Mouse (Mus musculus): ENCODE results near the gene Ccdc138.

Gene Ccdc138

GRCm38 (mm10) chr10:58560521-58560920 is 62.8 kb downstream of the Ccdc138 start:
- ATAC-seq (ENCODE audit: insufficient number of reproducible peaks, low FRiP score, low TSS enrichment) = no peak

- no peak for ATAC-seq (ENCODE audit: insufficient number of reproducible peaks, low FRiP score, low TSS enrichment)
Measured at GRCm38 (mm10) chr10:58585427-58586223, 87.9 kb downstream of the Ccdc138 start.

DNA sequence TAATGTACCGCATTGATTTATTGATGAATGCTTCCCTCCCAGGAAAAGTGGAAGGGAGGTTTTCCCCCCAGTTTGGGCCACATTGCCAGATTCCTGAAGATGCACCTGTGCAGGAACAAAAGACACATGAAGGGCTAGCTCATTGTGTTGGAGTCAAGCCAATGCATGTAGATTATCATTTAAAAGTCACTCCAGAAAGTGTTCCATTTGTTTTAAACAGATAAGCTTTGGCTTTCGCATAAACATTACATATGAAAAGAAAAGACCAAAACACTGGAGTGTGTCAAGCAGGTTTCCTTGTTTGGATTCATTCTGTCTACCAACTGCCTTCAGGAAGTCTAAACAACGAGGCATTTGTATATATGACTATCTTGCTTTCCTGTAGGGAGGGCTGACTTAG is 96.7 kb downstream of the Ccdc138 start:
- no peak for ATAC-seq (ENCODE audit: insufficient number of reproducible peaks, low FRiP score, low TSS enrichment)

GRCm38 (mm10) chr10:58595197-58595596 is 97.4 kb downstream of the Ccdc138 start:
- ATAC-seq (ENCODE audit: insufficient number of reproducible peaks, low FRiP score, low TSS enrichment) = no peak

GRCm38 (mm10) chr10:58595821-58596220 is 98.1 kb downstream of the Ccdc138 start:
- ATAC-seq (ENCODE audit: insufficient number of reproducible peaks, low FRiP score, low TSS enrichment) = no peak

GRCm38 (mm10) chr10:58600151-58600550 is 102.4 kb downstream of the Ccdc138 start:
- ATAC-seq (ENCODE audit: insufficient number of reproducible peaks, low FRiP score, low TSS enrichment) = no peak

- ATAC-seq (ENCODE audit: insufficient number of reproducible peaks, low FRiP score, low TSS enrichment) = no peak
Measured at GRCm38 (mm10) chr10:58600983-58601382, 103.2 kb downstream of the Ccdc138 start.

DNA sequence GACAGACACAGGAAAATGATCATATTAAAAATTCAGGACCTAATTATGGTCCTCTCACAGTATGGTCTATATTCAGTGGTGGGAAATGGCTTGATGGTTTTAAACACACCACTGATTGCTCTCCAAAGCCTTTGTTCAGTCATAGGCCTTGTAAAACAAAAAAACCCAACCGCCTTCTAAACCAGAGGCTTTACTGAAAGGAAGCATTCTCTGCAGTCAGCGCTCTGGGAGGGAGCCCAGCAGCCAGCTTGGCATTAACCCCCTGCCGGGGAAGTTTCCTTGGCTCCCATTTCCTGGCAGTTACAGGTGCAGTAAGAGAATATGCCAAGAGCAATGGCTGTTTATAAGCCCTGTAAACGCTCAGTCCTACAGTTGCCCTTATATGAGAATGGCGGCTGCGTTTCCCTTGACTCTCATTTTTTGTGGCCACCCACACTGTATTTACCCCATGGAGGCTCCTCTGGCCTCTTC is 103.7 kb downstream of the Ccdc138 start:
- ATAC-seq (ENCODE audit: insufficient number of reproducible peaks, low FRiP score, low TSS enrichment) = 0 out of 2 replicates have a peak, but pooled peaks have one; percentile 8

DNA sequence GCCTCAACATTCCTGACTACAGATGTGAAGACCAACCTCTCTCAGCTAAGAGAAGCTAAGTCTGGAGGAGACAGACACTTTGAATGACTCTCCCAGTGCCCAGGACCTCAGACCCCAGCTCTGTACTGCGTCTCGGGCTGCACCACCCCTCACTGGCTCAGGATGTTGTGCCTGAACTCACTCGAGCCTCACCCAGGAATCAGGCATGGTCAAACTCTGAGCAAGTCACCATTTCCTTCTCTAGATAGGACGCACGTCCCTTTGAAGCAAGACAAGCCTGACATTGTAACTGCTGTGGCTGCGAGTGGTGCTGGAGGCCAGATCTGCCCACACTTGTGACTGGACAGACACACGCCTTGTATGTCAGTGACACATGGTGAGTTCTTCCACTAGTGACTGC is 104.2 kb downstream of the Ccdc138 start:
- ATAC-seq (ENCODE audit: insufficient number of reproducible peaks, low FRiP score, low TSS enrichment) = no peak

DNA sequence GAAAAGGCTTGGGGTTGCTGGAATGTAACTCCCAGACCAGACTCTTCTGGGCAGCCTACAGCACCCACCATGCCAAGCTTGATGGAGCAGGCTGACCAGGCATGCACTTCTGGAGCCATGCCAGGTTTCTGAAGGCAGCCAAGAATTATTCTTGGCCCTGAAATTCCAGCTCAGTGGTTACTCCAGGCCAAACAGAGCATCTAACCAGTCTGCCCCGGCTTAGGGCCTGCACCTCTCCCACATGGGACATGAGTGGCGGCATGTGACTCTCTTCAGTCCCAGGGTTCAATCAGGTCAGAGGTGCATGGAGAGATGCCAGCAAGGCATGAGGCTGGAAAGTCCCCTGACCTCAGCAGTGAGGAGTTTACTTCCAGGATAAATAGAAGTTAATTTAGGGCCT is 107.0 kb downstream of the Ccdc138 start:
- peak; percentile 55 for ATAC-seq (ENCODE audit: insufficient number of reproducible peaks, low FRiP score, low TSS enrichment)

DNA sequence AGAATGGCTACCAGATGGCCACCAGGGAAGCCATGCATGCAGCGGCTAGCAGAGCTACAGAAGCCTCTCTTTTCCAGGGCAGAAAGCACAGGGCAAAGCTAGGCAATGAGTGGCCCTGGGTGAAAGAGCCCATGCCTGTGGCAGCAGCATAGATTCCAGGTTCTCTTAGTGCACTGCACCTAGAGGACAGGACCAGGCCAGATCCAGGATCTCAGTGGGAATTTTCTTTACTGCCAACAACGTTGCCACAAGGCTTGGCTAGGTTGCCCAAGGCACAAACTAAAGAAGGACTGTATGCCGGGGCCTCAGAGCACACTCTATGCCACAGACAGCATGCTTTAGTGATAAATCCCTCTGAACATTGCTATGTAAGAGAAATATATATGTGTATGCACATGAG is 108.6 kb downstream of the Ccdc138 start:
- ATAC-seq (ENCODE audit: insufficient number of reproducible peaks, low FRiP score, low TSS enrichment) = no peak

GRCm38 (mm10) chr10:58608858-58609257 is 111.1 kb downstream of the Ccdc138 start:
- no peak for ATAC-seq (ENCODE audit: insufficient number of reproducible peaks, low FRiP score, low TSS enrichment)

DNA sequence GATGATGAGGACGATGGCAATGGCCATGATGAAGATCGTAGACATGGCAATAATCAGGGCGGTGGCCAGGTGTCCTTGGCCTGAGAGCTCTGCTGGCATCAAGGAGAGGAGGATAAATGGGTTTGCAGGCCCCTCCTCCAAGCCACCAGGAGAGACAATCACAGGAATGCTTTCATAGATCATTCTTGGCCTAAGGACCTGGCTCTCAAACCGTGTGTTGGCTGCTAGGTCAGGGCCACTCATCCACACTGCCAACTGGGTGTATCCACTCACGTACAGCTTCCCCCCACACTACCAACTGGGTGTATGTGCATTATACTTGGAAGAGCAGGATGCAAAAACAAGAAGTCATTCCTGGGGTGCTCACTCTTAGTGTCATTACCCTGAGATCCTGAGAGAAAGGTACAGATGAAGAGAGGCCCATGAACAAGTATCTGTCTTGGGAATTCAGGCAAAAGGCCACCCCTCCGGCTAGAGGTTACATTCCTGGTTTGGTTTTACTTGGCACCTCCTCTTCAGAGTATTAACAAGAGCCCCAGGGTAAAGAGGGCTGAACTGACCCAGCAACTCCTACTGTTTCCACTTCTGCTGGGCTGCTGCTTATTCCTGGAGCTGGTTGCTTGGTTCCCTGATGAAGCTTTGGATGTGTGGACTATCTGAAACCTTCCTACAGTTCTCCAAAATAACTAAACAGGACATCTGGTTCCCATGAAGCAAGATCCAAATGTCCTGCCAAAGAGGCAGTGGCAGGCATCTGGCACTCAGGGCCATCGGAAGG is 112.9 kb downstream of the Ccdc138 start:
- no peak for ATAC-seq (ENCODE audit: insufficient number of reproducible peaks, low FRiP score, low TSS enrichment)

- no peak for ATAC-seq (ENCODE audit: insufficient number of reproducible peaks, low FRiP score, low TSS enrichment)
Measured at GRCm38 (mm10) chr10:58614601-58615000, 116.9 kb downstream of the Ccdc138 start.

- ATAC-seq (ENCODE audit: insufficient number of reproducible peaks, low FRiP score, low TSS enrichment) = no peak
Measured at GRCm38 (mm10) chr10:58616565-58616964, 118.8 kb downstream of the Ccdc138 start.

GRCm38 (mm10) chr10:58618501-58619216 is 120.9 kb downstream of the Ccdc138 start:
- ATAC-seq (ENCODE audit: insufficient number of reproducible peaks, low FRiP score, low TSS enrichment) = peak; percentile 79

DNA sequence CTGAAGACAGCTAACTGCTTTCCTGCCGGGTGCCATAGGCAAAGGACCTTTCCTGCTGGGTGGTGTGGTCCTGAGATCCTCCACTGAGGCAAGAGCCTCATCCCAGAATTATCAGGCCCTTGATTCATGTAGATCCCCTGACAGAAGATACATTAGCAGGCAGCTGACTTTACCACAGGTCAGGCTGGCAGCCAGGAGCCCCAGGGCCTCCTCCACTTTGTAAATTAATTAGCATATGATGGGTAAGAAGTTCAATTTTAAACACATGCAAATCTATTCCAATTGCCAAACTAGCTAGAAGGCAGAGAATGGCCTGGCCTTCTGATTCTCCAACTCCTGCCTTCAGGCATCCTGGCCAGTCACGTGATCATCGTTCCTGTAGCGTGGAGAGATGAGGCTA is 121.5 kb downstream of the Ccdc138 start:
- ATAC-seq (ENCODE audit: insufficient number of reproducible peaks, low FRiP score, low TSS enrichment) = no peak

DNA sequence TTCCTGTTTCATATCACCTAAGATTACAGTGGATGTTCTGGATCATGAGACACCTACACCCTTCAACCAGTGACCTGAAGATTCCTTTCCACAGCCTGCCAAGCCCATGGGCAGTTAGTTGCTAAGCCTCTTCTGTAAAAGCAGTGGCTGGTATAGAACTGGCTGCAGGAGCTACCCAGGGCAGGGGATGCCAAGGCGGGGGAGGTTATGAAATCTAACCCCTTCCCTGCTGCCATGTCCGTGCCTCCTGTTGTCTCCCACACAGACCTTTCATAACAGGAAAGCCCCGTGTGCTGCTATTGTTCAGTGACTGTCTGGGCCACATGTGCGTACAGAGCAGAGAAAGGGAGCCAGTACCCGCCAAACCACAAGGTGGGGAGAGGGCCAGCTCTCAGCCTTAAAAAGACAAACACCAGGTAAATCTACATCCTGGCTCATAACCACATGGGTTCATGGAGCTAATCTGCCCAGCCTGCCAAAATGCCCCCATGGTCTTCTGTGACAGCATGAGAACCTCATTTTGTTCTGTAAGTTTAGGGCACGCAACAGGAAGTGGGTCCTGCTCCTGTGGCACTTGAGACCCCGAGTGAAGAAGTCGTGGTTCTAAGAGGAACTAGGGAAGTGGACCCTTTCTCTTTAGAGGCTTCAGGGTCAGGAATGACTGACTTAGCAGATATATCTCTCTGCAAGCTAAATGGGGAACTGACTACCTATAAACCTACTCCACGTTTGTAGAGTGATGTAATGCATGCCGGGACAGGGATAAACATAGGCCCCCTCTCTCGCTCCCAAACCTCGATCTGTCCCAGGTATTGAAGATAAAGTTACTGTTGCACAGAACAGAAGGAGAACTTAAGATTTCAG is 127.3 kb downstream of the Ccdc138 start:
- no peak for ATAC-seq (ENCODE audit: insufficient number of reproducible peaks, low FRiP score, low TSS enrichment)

All from cerebellum, adult (tissue).